Mouse (Mus musculus) mouse embryonic stem cell (cell line): Measurements from ENCODE around the gene Gsc2.

ENCODE experiments used
- in situ Hi-C, 2 experiments: fragments of 300-500 bp; cut with MboI; formaldehyde crosslinking; loops; 1 replicate in 1 of 2; 3 replicates in 1 of 2; pipeline ENCODE4 v1.14.3; 2019 to 2020; ENCODE audit warnings: low sequenced_read_pairs in 2 of 2, low pct_unique_long_range_greater_than_20kb in 1 of 2, mixed read lengths in 1 of 2; ENCODE audit not compliant: unreplicated experiment in 1 of 2

Gsc2 gene

DNA sequence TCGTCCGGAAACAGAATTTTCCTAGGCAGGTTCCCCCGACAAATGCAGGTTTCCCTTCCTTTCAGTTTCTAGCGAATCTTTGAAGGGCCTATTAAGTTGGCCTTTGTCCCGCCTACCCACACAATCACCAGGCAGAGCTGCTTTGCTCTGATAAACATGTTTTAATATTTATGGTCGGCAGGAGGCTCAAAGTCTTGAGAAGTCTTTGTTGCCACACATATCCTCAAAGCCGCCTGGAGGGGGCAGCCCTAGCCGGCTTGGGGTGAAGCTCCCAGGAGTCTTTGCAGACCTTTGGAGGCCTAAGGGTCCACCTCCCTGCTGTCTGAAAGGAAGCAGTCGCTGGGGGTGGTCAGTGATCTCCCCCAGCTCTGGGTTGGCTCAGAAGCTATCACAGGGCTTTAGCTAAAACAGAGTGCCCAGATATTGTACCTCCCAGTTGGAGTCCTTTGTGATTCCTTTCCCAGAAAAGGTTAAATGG, 13.8 kb upstream of the Gsc2 start:
- in situ Hi-C loops, result no loop called here

DNA sequence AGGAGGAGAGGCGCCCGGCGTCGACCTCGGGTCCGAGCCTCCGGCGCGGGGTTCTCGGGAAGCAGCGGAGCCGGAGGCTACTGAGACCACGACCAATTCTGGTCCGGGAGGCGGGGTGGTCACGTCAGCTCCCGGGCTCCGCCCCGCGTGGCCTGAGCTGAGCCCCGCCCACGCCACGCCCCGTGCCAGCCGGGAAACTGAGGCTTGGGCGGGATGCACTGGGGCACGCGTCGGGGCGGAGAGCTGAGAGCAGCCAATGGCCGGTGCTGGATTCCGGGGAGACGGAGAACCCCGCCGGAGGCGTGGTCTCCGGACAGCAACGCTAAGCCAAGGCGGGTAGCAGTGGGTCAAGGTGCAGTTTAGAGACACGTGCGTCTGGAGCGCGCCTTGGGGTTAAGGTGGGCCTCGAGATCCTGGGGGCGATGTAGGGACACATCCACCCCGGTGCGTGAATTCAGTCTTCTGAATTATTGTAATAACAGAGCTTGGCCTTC, 13.3 kb upstream of the Gsc2 start, which contains the start of gene Slc25a1:
Slc25a1 (minus strand) TSS at position 133 of the 494 bp plus-strand sequence.
- in situ Hi-C loops, result no loop called here

DNA sequence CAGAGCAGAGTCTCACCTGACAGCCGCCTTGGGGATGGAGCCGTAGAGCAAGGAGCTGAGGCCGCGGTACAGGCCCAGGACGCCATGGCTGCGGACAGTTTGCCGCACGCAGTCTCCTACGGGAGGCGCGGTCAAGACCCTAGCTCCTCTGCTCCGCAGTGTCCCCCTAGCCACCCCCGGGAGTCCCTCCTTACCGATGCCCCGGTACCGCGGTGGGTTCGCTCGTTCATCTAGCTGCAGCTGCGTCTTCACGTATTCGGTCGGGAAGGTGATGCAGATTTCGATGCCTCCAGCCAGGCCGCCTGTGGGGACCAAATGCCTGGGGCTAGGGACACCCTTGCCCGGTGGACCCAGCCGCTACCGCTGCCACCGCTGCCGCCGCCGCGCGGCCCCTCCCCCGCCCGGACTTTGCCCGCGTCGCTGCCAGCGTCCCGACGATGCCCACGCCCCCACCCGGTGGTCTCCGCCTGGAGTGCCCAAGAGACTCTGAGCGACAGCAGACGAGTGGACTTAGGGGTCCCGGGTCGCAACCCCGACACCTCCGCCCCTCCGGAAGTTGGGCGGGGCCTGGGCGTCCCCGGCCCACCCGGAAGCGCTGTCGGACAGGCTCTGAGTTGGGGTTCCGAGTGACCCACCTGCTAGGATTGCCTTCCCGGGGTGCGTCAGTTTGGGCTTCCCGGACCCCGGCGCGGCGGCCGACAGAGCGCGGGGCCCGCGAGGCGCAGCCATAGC, 12.7 kb upstream of the Gsc2 start:
- in situ Hi-C loops, result no loop called here

DNA sequence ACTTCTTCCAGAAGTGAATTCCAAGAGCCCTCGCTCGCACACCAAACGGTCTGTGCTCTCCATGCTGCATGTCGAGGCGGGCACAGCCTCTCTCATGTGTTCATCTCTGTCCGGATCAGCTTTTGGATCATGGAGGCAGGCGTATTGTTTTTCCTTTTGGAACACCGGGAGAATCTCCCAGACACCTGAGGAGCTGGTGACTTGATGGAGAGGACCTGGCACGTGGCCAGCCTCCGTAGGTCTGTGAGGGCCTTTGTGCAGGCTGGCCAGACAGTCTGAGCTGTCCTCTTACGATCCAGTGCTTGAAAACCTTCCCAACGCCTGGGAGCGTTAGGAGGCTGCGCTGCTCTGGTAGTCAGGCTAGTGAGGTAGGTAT, 7.3 kb upstream of the Gsc2 start:
- in situ Hi-C loops, result no loop called here

DNA sequence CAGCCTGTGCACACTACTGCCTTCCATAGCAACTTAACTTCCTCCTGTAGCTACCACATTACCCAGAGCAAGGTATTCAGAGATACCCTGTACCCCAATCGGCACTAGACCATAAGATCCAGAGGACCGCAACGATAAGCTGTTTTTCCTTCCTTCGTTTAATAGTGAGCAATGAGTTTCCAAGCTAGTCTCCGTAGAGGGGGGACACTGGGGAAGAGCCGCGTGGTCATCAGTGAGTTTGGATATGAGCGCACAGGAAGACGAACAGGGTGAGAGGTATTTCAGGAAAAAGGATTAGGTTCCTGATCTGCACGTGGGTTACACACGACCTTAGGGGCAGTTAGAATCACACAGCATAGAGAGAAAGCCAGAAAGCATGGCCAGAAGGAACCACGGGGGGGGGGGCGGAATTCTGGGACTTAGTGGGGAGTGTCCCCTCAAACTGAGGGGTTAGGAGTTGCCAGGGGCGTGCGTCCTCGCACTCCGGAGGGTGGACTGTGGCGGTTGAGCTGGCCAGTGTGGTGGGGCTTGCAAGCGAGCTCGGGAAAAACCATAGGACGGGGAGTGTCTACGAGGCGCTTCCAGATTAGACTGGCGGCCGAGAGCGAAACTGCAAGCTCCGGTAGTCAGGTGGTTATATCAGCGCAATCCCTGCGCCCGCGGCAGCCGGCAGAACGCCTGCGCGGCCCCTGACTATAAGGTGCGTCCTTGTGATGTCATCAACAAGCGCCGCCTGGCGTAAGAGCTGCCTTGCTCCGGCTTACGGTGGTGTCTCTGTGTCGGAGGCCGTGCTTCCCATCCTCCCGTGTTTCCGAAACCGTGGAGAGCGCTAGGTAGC, 6.7 kb upstream of the Gsc2 start:
- in situ Hi-C loops, result no loop called here

DNA sequence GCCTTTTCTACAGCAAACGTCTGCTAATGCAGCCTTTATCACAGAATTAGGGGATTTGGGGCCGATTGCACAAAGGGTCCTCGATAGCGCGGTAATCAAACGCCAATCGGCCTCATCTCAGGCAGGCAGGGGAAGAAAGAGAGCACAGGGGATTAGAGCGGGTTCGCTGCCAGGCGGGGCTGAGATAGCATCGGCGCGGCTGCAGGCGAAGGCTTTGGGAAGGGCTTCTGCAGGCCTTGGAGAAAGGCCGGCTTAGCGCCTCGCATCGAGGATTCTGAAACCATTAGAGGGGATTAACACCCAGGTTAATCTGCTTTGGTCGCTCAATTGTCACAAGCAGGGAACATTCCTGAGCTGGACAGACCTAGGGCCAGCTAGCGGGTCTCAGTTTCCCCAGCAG, 5.7 kb upstream of the Gsc2 start:
- in situ Hi-C loops, result no loop called here

DNA sequence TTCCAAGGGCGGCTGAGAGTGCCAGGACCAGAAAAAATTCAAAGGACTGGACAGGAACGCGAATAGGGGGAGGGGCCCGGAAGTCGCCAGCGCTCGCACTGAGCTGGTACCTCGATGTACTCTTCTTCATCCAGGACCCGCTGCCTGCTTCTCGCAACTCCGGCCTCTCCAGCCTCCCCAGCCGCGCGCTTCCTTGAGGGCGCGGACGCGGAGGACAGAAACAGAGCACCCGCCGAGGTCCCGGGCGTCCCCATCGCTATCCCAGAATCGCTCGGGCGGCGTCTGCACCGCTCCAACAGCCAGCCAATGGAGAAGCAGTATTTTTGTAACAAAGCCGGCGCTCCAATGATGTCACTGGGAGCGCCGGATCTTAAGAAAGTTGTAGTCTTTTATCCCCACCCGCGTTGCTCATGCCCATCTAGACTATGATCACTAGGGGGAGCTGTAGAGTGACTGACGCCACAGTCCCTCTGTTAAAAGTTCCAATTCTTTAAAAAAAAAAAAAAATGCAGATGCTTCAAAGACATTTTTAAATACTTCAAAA, 3.7 kb downstream of the Gsc2 start, which contains the start of gene Ess2:
Ess2 (minus strand) TSS at position 297 of the 544 bp plus-strand sequence.
- in situ Hi-C loops, result loop anchor here (10.0 kb wide), 2 partner anchors 124 to 304 kb away; partner anchors contain the start of gene Ccdc188 (in 1 of the 2)

DNA sequence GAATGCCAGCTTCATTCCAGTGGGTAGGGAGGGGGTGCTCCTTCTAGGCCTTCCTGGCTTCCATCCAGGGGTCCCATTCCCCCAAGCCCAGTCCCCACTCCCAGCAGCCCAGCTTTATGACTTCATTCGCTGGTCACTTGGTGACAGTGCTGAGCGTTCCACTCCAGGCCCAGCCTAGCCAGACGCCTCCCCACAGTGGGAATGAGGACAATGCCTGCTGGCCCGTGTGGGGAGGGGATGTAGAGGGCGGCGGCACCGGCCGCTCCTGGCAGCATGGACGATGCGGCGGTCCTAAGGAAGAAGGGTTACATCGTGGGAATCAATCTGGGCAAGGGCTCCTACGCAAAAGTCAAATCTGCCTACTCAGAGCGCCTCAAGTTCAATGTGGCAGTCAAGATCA, 16.4 kb downstream of the Gsc2 start, which contains the start of the genes Dgcr2 and Tssk2:
Dgcr2 (minus strand) TSS at position 101 of the 400 bp plus-strand sequence.
Tssk2 (plus strand) TSS at position 176 of the 400 bp plus-strand sequence.
- in situ Hi-C loops, result no loop called here

DNA sequence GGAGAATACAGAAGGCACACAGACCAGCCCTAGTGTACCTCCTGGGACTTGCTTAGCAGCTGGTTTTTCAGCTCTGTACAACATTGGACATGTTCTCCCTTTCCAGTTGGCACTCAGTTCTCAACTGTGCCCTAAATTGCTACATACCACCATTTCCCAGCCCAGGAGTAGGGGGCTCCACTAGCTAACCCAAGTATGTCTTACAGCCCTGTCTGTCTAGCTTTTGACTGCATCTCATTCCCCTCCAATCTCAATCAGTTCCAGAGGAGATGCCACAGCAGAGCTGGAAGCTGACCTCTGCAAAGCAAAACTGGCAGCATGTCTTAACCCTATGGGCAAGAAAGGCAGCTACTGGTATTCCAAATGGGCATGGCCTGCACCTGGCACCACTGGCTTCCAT, 18.8 kb downstream of the Gsc2 start:
- in situ Hi-C loops, result no loop called here

DNA sequence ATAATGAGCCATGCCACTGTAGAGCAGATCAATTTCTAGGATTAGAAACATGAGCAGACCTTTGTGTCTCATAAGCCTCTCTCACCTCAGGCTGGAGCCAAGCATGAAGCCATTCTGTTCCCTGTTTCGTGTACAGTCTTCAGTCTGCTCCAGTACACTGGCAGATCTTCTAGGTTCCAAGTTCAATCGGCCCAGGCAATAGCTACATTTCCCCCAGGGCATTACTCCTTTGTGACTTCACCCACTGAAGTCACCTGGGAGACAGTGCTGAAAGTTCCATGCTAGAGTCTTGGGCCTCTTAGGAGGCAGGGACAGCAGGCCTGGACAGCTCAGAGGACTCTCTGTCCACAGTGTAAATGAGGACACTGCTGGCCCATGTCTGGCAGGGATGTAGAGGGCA, 20.9 kb downstream of the Gsc2 start, which contains the start of gene Tssk1:
Tssk1 (plus strand) TSS at position 301 of the 400 bp plus-strand sequence.
- in situ Hi-C loops, result no loop called here

DNA sequence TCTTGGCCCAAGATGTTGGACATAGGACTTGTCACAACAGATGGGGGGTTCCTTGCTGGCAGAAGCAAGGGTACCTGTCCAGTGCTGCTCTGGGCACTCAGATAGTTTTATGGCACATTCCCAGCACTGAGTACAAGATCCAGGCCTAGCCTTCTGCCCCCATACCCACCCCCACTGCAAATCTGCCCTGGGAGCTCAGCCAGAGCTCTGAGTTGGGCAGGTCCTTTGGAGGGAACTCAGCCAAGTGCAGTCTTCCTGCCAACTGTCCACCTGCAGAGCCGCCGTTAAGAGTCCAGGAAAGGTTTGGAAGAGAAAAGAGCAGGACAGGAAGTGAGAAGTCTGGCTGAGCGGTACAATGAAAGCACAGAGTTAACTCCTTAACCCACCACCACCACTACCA, 22.3 kb downstream of the Gsc2 start:
- in situ Hi-C loops, result no loop called here

DNA sequence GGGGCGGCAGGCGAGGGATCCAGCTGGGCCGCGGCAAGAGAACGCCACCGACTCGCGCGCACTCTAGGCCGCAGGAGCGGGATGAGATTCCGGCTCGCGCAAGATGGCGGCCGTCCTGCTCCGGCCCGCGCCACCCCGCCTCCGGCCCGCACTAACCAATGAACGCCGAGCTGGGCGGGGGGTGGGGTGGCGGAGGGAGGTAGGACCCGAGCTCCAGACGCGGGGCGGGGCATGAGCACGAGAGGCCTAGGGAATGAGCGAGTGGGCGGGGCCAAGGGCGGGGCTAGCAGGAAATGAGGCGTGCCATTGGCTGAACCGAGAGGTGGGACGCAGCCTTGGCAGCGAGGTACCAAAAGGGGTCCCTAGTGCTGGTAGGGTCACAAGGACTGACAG, 23.3 kb downstream of the Gsc2 start, which contains the start of gene Gm20518:
Gm20518 (minus strand) TSS at position 105 of the 393 bp plus-strand sequence.
- in situ Hi-C loops, result no loop called here

DNA sequence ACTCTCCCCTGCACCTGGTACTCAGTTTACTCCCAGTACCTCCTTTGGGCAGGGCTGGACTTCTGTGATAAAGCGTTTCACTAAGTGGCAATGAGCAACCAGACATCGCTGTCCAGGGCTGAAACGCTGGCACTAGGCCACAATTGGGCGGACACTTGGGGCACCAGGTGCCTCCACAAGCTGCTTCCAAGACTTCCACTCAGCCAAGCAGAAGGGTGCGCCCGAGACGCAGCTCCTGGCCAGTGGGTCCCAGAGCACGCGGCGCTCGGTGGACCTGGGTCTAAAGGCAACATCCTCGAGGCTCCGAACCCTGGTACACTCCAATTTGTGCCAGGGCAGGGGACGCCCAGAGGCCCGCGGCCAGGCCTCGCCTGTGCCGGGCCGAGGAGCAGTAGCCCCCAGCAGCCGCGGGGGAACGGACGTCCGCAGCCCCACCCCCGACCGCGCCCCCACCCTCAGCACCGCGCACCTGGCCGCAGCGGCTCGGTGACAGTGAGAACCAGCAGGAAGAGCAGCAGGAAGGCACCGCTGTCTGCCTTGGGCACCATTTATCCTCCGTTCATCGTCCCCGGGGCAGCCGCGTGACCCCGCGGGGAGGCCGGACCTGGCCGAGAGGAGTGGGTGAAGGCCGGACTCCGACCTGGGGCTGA, 23.8 kb downstream of the Gsc2 start:
- in situ Hi-C loops, result no loop called here

DNA sequence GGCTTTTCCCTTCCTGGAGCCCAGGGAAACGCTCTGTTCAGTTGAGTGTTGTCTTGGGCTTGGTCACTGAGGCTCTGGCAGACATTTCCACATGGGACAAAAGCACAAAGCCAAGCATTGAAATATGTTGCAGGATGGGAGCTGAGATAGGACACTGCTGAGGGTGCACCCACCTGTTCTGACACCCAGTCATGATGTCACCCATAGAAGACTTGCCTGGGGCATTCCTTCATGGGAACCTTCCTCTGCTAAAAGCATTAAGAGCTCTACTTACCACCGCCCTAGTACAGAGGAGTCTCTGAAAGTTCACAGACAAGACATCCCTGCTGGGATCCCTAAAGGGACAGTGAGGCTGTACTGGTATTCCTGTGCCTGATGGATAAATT, 24.5 kb downstream of the Gsc2 start:
- in situ Hi-C loops, result no loop called here

DNA sequence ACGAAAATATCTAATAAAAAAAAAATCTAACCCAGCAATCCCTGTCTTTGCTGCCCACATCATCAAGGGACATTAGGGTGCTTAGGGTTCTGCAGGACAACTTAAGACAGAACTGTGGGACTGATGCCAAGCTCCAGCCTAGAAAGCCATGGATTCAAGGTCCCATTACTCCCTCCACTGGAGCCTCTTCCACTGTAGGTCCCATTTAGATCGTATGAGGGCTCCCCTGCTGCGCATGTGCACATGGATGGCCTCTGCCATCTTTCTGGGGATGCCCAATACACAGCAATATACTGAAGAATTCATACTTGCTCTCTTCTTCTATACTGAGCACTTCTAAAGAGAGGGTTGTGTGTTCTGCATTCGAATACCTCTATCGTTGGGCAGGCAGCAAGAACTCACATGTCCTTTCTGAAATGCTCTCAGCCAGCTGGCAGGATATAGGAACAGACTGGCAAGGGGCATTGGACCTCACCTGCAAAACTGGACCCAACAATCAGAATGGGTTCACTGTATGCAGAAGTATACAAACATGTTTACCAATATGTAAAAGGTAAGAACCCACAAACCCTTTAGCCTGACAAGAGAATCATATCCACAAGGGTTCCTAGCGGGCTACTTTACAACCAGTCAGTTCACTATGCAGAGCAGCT, 25.0 kb downstream of the Gsc2 start:
- in situ Hi-C loops, result no loop called here

DNA sequence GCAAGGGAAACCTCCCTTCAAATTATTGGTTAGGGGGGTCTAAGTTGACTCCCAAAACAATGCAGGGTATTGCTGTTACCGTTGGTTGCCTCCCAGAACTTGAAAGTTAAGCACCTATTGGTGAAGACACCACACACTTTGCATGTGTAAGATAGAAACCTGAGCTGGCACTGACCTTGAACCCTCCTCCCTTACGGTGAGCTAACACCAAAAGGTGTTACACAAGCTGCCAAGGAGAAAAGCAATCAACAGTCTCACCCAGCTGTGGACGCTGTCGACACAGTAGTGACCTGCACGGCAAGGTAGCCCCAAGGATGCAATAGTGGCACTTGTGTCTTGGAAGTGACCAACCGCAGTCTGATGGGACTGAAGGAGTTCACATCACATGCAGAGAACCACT, 30.7 kb downstream of the Gsc2 start:
- in situ Hi-C loops, result no loop called here

DNA sequence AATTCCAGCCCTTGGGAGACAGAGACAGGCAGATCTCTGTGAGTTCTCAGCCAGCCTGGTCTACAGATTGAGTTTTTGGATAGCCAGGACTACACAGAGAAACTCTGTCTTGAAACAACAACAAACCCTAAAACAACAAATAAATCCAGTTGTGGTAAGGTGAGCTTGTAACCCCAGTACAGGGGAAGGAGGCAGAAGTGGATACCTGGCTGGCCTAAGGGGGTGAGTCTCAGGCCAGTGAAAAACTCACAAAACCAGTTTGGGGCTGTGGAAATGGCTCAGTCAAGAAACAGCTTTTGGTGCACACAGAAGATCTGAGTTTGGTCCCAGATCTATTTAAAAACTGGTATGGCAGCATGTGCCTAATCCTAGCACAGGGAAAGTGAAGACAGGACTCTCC, 32.7 kb downstream of the Gsc2 start:
- in situ Hi-C loops, result no loop called here

DNA sequence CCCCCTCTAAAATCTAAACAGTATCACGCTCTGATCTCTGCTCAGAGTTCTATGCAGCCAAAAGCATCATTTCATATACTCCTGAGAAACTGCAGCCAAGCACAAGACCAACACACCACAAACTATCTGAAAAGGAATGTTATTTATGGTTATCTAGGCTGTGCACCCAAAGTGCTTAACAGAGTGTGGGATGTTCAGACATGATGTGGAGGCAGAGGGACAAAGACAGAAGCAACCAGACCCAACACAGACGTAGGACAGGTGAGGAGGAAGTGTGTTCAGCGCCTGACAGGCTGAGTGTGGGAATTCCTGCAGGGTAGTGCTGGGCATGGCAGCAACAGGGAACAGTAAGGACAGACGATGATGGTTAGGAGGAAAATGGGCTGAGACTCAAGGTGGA, 35.3 kb downstream of the Gsc2 start:
- in situ Hi-C loops, result no loop called here
